Mouse (Mus musculus) adrenal gland (tissue): ENCODE measurements at regions not wholly inside any gene's neighbourhood (a gene's known extent, or its start where the extent isn't known, plus 50 kb on each side); places are given as distances from the start of the nearest gene placed in this dataset.

ENCODE experiments used
- intact Hi-C: fragments of 180-260 bp; cut with DNase I; formaldehyde crosslinking; loops from one replicate; pipeline ENCODE4 v1.15.1; 2025

DNA sequence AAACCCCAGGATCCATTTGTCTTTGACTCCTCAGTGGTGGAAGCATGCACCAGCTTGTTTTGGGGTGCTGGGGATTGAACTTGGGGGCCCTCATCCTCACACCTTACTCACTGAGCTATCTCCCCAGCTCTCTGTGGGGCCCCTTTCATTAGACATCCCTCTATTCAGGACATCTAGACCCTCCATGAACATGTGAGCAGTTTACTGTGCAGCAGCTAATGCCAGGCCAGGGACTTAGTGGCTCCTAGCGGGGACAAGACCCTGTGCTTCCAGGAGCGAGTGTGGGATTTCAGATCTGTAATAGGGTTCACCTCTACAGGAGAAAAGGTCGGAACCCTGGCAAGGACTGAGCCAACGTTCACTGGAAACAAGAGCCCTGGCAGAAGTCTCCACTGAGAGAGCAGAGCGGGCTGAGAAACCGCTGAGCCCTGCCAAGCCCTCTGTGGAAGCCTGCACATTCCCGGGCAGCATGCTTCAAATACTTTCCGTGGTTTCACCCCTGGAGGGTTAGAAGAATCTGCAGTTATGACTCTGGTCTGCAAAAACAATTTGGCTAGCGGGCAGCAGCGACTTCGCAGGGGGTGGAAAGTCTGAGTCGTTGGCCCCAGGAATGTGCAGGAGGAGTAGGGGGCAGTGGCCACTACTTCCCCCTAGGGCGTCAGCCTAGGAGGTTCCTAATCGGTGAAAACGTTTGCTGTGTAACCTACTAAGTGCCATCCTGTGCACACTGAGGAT lies 125.6 kb downstream of the Smad6 start:
- intact Hi-C loops: no loop called here

DNA sequence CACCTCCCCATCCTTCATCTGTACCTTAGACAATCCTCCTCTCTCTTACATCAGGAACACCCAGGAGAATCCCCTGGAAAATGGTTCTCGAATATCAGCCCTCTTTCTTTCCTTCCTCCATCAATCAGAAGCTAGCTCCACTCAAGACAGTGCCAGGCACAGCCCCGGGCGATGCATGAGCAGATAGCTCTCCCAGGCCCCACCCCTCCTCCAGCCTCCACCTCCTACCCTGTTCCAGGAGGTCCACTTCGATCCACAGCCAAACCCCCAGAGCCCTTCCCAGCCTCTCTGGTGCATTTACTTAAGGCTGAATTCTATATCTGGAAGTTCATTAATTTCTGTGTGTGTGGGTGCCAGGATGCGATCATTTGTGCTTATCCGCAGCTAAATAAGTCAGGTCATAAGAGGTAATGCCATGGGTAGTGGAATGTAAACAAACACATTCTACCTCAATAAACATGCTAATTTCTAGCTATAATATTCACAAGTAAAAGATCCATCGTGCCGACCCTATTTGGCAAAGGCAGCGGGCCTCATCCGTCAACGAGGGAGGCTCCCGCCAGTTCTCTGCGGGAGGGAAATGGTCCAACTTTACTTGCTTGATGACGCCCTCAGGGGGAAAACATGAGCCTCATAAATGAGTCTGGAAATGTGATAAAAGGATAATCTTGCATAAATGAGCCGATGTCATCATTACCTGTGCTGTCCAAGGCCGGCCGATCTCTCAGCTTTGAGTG lies 129.5 kb downstream of the Smad6 start:
- intact Hi-C loops: no loop called here

DNA sequence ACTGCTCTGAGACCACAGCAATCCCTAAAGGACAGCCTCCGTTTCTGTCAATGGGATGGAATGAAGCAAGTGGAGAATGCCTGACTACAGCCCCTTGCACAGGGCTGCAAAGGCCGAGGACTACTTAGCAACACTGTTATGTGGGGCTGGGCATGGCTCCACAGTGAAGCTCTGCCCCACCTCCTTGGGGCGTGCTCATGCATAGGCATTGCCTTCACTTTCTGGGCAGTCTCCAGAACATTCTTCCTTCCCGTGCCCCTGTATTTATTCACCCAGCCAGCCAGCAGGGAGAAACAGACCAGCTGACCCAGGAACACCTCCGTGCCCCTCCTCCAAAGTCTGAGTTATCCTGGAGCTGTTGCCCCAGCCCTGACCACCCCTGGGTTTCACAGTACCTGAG lies 131.1 kb downstream of the Smad6 start:
- intact Hi-C loops: no loop called here

DNA sequence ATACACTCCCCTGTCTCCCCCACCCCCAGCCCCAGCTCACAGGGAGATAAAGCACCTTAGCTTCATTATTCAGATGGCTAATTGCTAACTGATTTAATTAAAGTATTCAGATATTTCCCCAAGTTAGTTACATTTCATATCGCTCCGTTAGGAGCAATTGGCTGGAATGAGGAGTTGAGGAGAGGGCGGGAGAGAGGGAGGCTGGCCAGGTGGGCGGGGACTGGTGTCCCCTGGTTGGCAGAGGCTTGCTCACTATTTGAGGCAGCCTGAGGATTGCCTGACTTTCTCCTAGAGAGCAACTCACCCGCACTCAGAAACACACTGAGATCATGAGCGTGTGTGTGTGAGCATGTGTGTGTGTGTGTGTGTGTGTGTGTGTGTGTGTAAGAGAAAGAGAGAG lies 131.8 kb upstream of the Smad3 start:
- intact Hi-C loops: no loop called here

DNA sequence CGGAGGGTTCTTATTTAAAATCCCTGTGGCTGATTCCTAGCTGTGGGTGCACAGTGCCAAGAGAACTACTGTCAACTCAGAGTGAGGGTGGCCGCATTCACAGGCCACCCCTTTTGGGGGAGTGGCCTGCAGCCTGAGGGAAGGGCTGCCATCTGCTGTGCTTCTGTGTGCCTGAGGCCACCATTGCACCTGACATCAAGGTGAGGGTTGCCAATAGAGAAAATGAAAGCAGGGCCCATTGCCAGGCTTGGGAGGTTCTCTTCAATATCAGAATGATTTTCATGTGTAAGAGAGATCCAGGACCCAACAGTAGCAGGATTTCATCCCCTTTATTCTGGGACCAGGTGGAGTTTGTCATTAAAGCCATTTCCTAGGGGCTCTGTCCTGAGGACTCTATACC lies 127.2 kb upstream of the Smad3 start:
- intact Hi-C loops: no loop called here

DNA sequence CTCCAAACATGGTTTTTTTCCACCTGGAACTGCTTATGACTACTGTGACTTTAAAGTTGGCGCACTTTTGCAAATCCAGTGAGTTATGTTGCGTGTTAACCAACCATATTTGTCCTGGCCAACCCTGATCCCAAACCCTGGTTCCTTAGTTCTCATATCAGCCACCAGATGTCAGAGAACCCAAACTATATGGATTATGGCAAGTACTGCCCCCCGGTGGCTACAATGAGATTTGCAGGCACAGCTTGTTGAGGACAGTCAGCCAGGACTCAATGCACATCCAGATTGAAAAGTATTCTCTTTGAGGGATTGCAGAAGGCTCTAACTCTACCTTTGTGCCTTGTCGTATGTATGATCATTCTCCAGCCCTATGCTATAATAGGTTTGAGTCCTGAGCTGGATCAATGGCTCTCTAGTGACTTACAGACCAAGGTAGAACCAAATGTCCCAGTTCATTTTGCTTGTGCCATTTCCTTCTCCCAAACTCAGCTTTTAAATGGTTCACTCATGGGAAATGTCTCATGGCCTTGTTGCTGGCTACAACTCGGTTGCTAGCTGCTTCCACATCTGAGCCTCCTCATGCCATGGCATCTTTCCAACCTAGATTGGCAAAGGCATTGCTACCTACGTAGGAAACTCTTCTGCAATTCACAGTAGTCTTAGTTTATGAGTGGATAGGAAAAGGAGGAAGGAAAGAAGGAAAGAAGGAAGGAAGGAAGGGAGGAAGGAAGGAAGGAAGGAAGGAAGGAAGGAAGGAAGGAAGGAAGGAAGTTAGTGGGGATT lies 126.1 kb upstream of the Smad3 start:
- intact Hi-C loops: no loop called here

DNA sequence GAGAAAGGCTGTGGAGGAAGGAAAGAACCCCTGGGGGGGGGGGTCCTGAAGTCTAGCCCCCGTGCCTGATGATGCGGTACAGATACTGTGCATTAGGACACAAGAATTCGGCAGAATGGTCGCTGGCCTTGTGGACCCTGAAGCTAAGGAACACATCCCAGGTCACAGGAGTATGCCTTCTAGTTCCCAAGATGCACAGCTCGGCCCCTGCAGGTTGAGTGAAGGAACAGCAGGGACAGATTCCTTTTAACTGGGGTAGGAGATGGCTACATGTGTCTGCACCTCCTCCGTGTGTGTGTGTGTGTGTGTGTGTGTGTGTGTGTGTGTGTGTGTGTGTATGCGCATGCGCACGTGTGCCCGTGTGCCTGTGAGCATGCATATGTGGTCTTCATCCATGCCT lies 123.9 kb upstream of the Smad3 start:
- intact Hi-C loops: no loop called here

- intact Hi-C loops: no loop called here
These were observed 123.4 kb upstream of the Smad3 start for GRCm38 (mm10) chr9:63881261-63881563.

DNA sequence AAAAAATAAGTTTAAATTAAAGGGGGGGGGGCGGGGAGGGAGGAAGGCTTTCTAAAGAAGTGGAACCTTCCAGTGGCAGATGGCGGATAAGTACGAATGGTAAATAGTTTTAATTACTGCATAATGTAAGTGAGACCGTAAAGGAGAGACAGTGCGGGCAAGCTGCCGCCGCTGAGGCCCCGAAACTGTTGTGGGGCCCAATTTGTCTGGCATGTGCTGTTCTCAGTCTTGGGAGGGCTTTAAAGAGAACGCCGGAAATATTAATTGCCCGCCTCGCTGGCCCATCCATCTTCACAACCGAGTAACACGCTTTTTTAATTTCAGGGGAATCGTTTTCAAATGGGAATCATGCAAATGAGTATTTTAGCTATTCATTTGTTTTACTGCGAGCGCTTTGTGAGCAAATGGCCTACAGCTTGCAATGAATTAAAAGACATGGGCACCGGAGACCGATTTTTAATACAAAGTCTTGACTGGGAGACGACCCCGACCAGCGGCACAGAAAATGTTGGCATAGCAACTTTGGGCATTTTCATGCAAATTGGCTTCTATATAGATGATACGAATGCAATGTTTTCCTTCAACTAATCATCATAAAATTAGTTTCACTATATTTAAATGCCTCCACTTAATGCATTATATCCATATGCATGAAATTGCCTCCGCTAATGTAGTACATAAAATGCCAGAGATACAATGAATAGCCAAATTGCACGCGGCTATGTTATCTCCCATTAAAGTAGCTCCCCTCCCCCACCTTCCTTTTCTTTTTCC lies 122.9 kb upstream of the Smad3 start:
- intact Hi-C loops: no loop called here

GRCm38 (mm10) chr9:63879710-63880428 lies 122.1 kb upstream of the Smad3 start:
- intact Hi-C loops: no loop called here

- intact Hi-C loops: no loop called here
These were observed 120.1 kb upstream of the Smad3 start for GRCm38 (mm10) chr9:63877864-63878263.

DNA sequence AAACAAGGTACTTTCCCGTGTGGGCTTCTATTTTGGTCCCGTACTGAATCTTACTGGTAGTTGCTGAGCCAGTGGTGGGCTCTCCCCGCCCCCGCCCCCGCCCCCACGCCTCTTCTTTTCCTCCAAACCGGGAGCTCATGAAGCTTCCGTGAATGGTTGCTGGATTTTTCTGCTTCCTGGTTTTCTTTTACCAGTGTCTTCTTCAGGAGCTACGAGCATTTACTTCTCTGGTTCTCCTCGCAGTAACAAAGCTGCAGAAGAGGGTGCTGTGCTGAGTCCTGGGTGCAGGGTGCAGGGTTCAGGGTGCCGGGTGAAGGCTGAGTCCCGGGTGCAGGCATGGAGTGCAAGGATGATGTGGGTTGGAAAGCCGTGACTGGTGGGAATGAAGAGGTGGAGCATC lies 119.1 kb upstream of the Smad3 start:
- intact Hi-C loops: no loop called here

DNA sequence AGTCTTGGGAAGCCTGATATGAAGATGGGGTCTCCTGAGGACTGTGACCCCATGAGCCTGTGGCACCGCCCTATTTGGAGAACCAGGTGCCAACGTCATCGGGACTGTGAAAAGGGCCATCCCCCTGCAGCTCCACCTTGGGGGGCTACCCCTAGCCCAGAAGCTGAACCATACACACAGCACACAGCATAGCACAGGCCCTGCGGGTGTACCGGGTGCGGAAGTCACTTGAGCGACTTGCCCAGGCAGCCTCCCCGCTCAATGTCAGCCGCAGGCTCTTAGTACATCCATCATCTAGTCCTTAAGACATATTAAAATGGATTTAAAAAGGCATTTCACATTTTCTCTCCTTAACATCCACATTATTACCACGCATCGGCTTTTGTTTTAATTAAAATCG lies 118.2 kb upstream of the Smad3 start:
- intact Hi-C loops: no loop called here

- intact Hi-C loops: no loop called here
These were observed 117.4 kb upstream of the Smad3 start for GRCm38 (mm10) chr9:63875193-63875592.

DNA sequence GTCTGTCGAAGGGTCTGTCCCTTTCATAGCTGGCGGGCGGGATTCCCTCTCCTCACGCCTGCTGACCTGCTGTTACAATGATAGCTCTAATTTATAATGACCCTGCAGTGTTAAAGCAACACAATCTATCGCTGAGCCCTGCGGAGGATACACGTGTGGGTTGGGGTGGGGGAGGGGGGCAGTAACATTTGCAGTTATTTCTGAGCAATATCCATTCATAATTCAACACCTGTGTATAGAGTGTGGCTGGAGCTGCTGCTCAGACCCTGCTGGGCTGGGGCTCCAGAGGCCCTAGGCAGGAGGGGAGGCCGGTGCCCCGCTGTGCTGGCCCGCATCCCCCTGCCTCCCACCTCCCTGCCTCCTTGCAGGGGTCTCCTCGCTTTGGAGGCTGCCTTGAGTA lies 106.6 kb upstream of the Smad3 start:
- intact Hi-C loops: no loop called here

DNA sequence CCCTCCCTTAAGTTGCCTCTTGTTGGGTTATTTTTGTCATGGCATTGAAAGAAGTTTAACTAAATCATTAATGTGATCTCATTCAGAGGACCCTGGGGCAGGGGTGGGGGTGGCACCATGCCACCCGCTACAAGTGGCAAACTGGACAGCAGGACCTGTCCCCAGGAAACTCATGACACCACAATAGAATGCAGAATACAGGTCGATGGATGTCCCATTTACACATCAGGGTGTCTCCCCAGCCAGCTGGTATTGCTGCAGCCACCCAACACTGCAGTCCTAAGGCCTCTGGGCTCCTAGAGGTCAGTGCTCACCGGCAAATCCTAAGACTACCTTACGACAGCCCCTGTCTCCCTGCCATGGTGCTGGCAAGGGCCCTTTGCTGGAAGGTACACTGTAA lies 105.5 kb upstream of the Smad3 start:
- intact Hi-C loops: no loop called here

- intact Hi-C loops: no loop called here
These were observed 104.6 kb upstream of the Smad3 start for GRCm38 (mm10) chr9:63862427-63862826.

DNA sequence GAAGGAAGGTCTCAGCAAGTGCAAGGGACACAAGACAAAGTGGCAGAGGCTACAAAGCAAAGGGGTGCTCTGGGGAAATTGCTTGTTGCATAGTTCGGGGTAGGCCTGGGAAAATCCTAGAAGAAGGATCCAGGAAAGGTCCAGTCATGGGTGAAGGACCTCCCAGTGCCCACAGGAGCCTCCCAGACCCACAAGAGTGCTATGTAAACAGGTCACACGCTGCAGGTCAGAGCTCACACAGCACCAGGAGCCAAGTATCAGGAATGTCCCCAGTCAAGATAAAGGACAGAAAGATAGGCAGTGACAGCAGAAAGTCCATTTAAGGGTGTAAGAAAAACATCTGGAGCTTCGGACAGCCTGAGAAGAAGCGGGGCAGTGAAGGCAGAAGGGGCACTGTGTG lies 103.6 kb upstream of the Smad3 start:
- intact Hi-C loops: no loop called here

- intact Hi-C loops: no loop called here
These were observed 102.4 kb upstream of the Smad3 start for GRCm38 (mm10) chr9:63860196-63860595.

- intact Hi-C loops: no loop called here
These were observed 98.4 kb upstream of the Smad3 start for GRCm38 (mm10) chr9:63856065-63856736.

DNA sequence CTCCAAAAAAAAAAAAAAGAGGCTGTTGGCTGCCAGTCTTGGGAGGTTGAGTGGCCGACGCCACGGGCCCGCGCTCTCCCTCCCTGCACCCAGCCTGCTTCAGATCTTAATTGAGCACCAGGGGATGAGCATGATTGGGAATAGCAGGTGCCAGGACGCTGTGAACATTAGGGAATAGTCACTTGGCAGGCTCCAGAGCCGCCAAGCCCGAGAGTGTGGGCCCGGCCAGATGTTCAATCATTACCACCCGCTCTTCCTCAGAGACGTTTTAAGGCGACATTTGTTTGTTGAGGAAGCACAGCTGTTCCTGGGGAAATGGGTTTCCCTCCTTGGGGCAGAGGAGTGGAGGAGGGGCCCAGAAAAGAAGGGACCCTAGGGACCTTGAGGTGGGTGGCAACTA lies 94.0 kb upstream of the Smad3 start:
- intact Hi-C loops: no loop called here
